Mouse (Mus musculus): ENCODE results near the gene Pid1. TPM values are rescaled to one million over a fixed set of nuclear protein-coding genes. Genes with fewer than 3 reads are reported as not detected.

The Pid1 gene
- polyA plus RNA-seq, 1 experiment from 2014 or later, result 62.4 TPM

DNA sequence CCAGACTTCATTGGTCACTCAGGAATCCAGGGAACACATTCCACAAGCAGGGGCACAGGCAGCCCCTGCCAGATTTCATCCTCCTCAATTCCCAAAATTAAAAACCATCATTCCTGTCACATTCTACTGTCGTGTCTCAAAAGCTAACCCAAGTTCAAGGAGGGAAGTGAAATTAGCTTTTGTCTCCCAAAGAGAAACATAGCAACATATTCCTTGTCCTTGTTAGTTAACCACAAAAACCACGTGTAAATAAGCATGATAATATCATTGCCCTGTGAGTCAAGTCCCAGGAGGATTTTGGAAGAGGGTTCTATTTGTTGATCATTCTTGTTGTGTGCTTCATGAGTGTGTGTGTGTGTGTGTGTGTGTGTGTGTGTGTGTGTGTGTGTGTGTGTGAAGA is 164.1 kb downstream of the Pid1 start:
- Histone ChIP-seq H3K9ac (replicated peaks) (no peak overlapping the region), H3K9me3 (no peaks in the 10 kb centered on the region), H3K27ac (replicated peaks) (no peak overlapping the region), H3K27me3 (no peaks in the 10 kb centered on the region), H3K4me1 (no peaks in the 10 kb centered on the region), H3K4me3 (no peak overlapping the region), H3K36me3 (no peaks in the 10 kb centered on the region), H3K4me2 (replicated peaks) (no peak overlapping the region)
- WGBS, result 52% methylated on average over 2 of the region's 2 CpGs
- no peak for ATAC-seq (ENCODE audit: low FRiP score, low read depth)

DNA sequence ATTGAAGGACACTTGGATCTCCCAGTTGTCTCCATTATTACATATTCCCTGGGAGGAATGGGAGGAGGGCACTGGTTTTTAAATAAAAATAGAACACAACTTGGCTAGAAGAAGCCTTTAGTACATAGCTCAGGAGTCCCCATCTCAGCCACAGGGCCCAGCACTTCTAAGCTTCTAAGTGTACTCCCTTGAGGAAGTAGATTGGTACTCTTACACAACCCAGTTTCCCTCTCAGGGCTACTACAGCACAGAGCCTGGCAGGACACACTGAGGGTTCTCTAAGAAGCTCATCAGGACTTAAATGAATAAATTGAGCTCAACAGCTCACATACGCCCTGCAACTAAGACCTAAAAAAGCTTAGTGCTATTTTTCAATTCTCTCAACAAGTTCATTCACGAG is 165.1 kb downstream of the Pid1 start:
- WGBS, result 71% methylated on average over 2 of the region's 2 CpGs
- Histone ChIP-seq H3K4me3 (no peak overlapping the region), H3K4me1 (no peaks in the 10 kb centered on the region), H3K4me2 (replicated peaks) (no peak overlapping the region), H3K9ac (replicated peaks) (no peak overlapping the region), H3K9me3 (no peaks in the 10 kb centered on the region), H3K27me3 (no peaks in the 10 kb centered on the region), H3K36me3 (no peaks in the 10 kb centered on the region), H3K27ac (replicated peaks) (no peak overlapping the region)
- no peak for ATAC-seq (ENCODE audit: low FRiP score, low read depth)

DNA sequence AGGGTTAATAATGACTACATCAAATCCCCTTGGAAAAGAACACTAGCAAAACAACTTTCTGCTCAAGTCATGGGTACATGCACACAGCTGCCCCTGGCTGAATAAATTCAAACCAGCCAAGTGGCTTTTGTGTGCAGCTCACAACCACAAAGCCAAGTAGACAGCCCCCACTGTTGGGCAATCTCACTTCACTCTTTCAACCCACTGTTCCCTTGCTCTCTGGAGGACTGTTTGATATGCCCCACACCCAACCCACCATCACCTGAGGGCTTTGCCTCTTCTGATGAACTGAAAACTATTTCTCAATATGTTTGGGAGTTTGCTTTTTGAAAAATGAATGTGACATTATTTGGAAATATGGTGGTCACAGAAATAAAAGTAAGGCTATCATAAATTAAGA is 171.8 kb downstream of the Pid1 start:
- no peaks in the 10 kb centered on the region for H3K27me3 ChIP-seq
- no peaks in the 10 kb centered on the region for H3K4me1 ChIP-seq
- no peak overlapping the region for H3K9ac ChIP-seq (replicated peaks)
- H3K4me2 ChIP-seq (replicated peaks), result no peak overlapping the region
- no peaks in the 10 kb centered on the region for H3K9me3 ChIP-seq
- H3K36me3 ChIP-seq, result no peaks in the 10 kb centered on the region
- no peak overlapping the region for H3K27ac ChIP-seq (replicated peaks)
- ATAC-seq (ENCODE audit: low FRiP score, low read depth), result no peak
- H3K4me3 ChIP-seq, result no peak overlapping the region

DNA sequence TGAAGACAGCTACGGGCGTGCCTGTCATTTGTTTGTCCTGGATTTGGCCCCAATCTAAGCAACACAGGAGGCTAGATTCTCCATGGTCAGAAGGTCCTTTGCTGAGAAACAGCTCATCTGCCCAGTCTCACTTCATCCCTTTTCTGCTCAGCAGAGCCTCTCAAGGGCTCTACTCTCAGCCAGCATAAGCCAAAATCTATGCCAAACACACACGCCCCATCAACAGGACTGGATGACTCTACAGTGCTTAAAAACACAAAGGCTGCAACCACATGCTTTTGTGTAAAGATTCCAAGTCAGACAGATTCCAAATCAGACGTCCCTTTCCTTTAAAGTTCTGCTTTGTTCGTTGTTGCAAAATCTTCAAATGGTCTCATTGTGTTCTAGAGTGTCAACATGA is 174.5 kb downstream of the Pid1 start:
- H3K4me1 ChIP-seq, result no peaks in the 10 kb centered on the region
- no peaks in the 10 kb centered on the region for H3K36me3 ChIP-seq
- no peaks in the 10 kb centered on the region for H3K27me3 ChIP-seq
- H3K4me3 ChIP-seq, result no peak overlapping the region
- no peak overlapping the region for H3K27ac ChIP-seq (replicated peaks)
- H3K9ac ChIP-seq (replicated peaks), result no peak overlapping the region
- no peak for ATAC-seq (ENCODE audit: low FRiP score, low read depth)
- 88% methylated on average over 5 of the region's 5 CpGs for WGBS
- no peaks in the 10 kb centered on the region for H3K9me3 ChIP-seq
- no peak overlapping the region for H3K4me2 ChIP-seq (replicated peaks)

DNA sequence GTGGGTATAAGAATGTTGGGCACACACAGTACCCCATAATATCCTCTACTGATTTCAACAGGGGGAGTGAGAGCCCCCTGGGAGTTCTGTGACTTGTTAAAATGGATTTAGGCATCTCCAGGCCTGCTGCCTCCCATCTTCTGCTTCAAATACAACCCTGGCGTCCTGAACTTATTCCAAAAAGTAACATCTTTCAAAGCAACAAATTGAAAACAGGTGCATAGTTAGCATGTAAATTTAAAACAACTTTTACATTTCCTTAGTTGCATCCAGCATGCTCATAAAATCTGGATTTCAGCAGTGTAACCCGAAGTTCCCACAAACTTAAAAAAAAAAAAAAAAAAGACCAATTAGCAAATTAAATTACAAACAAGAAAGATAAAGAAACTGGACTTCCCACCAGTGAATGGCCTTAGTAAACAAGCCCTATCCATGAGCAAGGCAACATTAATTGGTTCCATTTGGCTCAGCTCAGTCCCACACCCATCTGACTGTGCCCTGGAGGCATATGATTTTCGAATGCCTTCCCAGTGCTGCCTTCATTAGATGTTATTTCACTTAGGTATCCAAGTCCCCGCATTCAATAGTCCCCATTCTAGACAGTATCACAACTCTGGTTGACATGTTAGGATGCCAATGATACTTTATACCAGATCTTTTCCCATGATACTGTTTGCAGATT is 177.1 kb downstream of the Pid1 start:
- no peak overlapping the region for H3K4me3 ChIP-seq
- no peak overlapping the region for H3K9ac ChIP-seq (replicated peaks)
- 75% methylated on average over 4 of the region's 4 CpGs for WGBS
- H3K36me3 ChIP-seq, result no peaks in the 10 kb centered on the region
- H3K27ac ChIP-seq (replicated peaks), result no peak overlapping the region
- no peak for ATAC-seq (ENCODE audit: low FRiP score, low read depth)
- no peaks in the 10 kb centered on the region for H3K27me3 ChIP-seq
- H3K9me3 ChIP-seq, result no peaks in the 10 kb centered on the region
- no peaks in the 10 kb centered on the region for H3K4me1 ChIP-seq
- no peak overlapping the region for H3K4me2 ChIP-seq (replicated peaks)

DNA sequence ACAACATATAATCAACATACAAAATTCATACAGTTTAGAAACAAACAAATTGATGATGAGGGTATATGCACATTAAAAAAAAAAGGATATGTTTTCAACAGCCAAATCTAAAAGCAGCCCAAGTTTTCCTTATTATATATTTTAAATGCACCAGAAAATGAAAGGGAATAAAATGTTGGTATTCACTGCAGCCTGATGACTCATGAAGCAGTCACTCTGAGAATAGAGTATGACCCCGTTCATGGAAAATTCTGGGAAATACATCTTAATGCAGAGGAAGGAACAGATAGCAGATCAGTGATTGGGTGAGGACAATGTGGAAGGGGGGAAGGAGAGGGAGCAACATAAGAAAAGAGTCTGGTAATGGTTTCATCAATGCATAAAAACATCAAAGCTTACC is 186.3 kb downstream of the Pid1 start:
- Histone ChIP-seq H3K4me1 (peaks cover 11% of the 10 kb centered on the region), H3K27me3 (no peaks in the 10 kb centered on the region), H3K27ac (replicated peaks) (peak overlapping the region; percentile 42; the same call in 1 of the 2 replicates), H3K4me3 (no peak overlapping the region), H3K36me3 (no peaks in the 10 kb centered on the region), H3K4me2 (replicated peaks) (no peak overlapping the region), H3K9ac (replicated peaks) (no peak overlapping the region), H3K9me3 (no peaks in the 10 kb centered on the region)
- no peak for ATAC-seq (ENCODE audit: low FRiP score, low read depth)
- WGBS, result 79% methylated on average over 1 of the region's 1 CpGs

DNA sequence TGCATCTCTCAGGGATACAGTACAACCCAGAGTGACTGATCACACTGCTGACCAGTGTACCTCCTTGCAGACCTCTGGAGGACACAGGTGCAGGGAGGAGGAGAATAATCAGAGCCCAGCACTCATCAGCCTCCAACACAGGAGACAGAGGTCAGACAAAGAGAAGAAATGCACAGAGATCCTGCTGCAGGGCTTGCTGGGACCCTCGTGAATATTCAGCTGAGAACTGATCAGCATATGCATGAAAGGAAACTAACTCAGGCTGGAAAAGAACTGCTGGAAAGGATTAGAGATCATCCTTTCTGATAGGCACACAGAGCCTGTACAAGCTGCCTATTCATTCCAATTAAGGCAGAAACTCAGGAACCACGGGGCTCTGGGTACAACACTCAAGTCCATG is 186.9 kb downstream of the Pid1 start:
- Histone ChIP-seq H3K4me1 (peaks cover 13% of the 10 kb centered on the region), H3K27me3 (no peaks in the 10 kb centered on the region), H3K36me3 (no peaks in the 10 kb centered on the region), H3K4me2 (replicated peaks) (no peak overlapping the region), H3K4me3 (no peak overlapping the region), H3K9ac (replicated peaks) (no peak overlapping the region), H3K9me3 (no peaks in the 10 kb centered on the region), H3K27ac (replicated peaks) (peak overlapping the region; percentile 86)
- peak; percentile 92 for ATAC-seq (ENCODE audit: low FRiP score, low read depth)
- WGBS, result 3% methylated on average over 2 of the region's 2 CpGs

DNA sequence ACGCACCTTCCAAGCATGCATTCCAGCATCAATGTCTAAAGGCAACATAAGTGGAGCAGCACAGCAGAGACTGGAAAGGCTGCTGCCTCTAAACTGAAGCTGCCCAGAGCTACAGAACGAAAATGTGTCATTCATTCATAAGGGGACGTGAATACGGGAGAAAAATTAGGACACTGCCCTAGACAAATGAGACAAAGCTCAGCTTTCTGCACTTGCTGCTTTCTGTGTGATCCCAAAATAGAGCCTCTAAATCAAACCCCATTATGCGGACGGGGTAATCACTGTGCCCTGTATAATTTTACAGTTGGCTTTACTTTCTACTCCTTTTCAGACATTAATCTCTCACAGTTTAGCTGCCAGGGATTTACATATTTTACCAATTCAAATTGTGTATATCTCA is 191.0 kb downstream of the Pid1 start:
- Histone ChIP-seq H3K27ac (replicated peaks) (peak overlapping the region; percentile 42; the same call in 1 of the 2 replicates), H3K27me3 (no peaks in the 10 kb centered on the region), H3K4me2 (replicated peaks) (no peak overlapping the region), H3K9me3 (no peaks in the 10 kb centered on the region), H3K4me1 (peaks cover 13% of the 10 kb centered on the region), H3K36me3 (no peaks in the 10 kb centered on the region), H3K4me3 (no peak overlapping the region), H3K9ac (replicated peaks) (no peak overlapping the region)
- WGBS, result 51% methylated on average over 6 of the region's 6 CpGs
- no peak for ATAC-seq (ENCODE audit: low FRiP score, low read depth)

DNA sequence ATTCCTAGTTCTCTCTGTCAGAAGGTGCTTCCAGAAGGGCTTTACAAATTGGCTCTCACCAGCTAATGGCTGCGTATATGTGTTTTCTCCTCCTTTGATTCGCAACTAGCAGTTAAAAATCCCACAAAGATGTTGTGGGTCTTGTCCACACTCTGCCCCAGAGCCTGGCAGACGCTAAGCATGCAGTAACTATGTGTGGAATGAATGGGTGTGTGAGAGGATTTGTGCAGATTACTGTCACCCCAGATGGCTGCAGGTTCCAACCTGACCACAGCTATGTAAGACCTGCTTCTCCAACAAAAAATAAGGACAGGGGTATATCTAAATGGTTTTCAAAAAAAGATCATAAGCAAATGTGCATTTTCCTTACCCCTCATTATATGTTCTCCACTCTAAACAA is 206.2 kb downstream of the Pid1 start:
- WGBS, result 90% methylated on average over 3 of the region's 3 CpGs
- Histone ChIP-seq H3K4me2 (replicated peaks) (no peak overlapping the region), H3K27ac (replicated peaks) (no peak overlapping the region), H3K9me3 (no peaks in the 10 kb centered on the region), H3K36me3 (no peaks in the 10 kb centered on the region), H3K4me3 (no peak overlapping the region), H3K4me1 (peaks cover 15% of the 10 kb centered on the region), H3K9ac (replicated peaks) (no peak overlapping the region), H3K27me3 (no peaks in the 10 kb centered on the region)
- ATAC-seq (ENCODE audit: low FRiP score, low read depth), result no peak

DNA sequence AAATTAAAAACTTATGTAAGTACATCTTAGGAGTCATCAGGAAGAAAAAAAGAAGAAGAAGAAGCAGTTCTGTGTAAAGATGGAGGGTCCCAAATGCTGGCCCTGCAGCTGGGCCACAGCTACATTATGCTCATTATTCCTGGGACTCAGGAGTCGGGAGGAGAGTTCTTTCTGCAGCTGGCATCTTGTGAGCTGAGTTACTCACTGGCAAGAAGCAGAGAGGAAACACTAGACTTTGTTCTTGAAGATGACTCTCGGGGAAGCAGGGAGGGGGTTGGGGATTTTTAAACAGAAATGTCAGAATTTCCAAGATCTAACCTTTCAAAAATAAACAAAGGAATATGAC is 208.4 kb downstream of the Pid1 start:
- H3K4me3 ChIP-seq, result no peak overlapping the region
- H3K27me3 ChIP-seq, result no peaks in the 10 kb centered on the region
- peak; percentile 61 for ATAC-seq (ENCODE audit: low FRiP score, low read depth)
- H3K4me2 ChIP-seq (replicated peaks), result peak overlapping the region; percentile 24; the same call in 1 of the 2 replicates
- no peaks in the 10 kb centered on the region for H3K36me3 ChIP-seq
- no peaks in the 10 kb centered on the region for H3K9me3 ChIP-seq
- peaks cover 15% of the 10 kb centered on the region for H3K4me1 ChIP-seq
- no peak overlapping the region for H3K9ac ChIP-seq (replicated peaks)
- WGBS, result 18% methylated on average over 2 of the region's 2 CpGs
- peak overlapping the region; percentile 71 for H3K27ac ChIP-seq (replicated peaks)

DNA sequence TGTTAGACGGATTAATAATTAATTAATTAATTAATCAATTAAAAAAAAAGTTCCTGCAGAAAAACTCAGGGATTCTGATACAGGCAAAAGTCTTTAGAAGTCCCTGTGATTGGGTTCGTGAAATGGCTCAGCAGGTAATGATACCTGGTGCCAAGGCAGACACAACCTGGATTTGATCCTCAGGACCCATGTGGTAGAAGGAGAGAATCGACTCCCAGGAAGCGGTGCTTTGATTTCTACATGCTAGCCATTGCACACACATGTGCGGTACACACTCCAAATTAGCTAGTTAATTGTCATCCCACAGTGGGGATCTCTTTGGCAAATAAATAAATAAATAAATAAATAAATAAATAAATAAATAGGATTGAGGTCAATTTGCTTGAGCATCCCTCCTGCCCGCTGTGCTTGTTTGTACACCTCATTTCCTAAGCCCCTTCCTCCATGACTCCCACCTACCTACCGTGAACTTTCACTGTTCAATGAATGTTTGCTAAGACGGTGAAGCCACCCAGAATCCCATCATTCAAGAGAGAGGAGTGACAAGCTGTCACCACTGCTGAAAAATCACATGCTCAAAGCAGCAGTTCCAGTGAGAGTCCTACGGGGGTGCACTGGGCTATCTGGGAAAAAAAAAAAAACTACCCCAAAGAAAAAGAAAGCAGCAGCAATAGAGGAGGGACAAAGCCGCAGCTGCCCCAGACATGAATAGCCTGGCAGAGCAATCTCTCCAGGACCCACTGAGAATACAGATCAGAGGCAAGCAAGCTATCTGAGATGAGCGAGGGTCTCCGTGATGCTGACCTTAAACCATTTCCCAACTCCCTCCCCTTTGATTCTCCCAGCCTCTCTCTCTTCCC is 209.0 kb downstream of the Pid1 start:
- H3K27ac ChIP-seq (replicated peaks), result peak overlapping the region; percentile 71
- no peaks in the 10 kb centered on the region for H3K27me3 ChIP-seq
- 55% methylated on average over 12 of the region's 12 CpGs for WGBS
- peaks cover 15% of the 10 kb centered on the region for H3K4me1 ChIP-seq
- peak; percentile 87 for ATAC-seq (ENCODE audit: low FRiP score, low read depth)
- no peak overlapping the region for H3K4me3 ChIP-seq
- H3K9me3 ChIP-seq, result no peaks in the 10 kb centered on the region
- H3K4me2 ChIP-seq (replicated peaks), result peak overlapping the region; percentile 24; the same call in 1 of the 2 replicates
- H3K36me3 ChIP-seq, result no peaks in the 10 kb centered on the region
- no peak overlapping the region for H3K9ac ChIP-seq (replicated peaks)

DNA sequence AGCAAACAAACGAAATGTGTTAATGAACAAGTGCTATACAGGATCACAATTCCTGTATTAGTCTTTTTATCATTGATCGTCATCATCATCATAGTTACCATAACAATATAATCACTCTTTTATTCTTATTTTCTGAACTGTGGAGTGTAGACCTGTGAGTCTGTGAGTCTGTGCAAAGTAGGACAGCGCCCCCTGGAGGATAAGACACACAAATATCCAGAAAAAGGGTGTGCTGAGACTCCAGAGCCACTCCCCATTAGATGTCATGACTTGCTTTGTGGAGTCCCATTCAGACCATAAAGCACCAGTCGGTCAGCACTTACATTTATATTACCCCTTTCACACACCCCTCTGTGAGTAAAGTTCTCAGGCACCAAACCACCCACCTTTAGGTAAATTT is 210.0 kb downstream of the Pid1 start:
- H3K9me3 ChIP-seq, result no peaks in the 10 kb centered on the region
- no peaks in the 10 kb centered on the region for H3K36me3 ChIP-seq
- H3K4me2 ChIP-seq (replicated peaks), result no peak overlapping the region
- H3K4me1 ChIP-seq, result peaks cover 15% of the 10 kb centered on the region
- H3K27ac ChIP-seq (replicated peaks), result no peak overlapping the region
- peak; percentile 16; the same call in 1 of the 2 replicates for ATAC-seq (ENCODE audit: low FRiP score, low read depth)
- 65% methylated on average over 4 of the region's 4 CpGs for WGBS
- no peaks in the 10 kb centered on the region for H3K27me3 ChIP-seq
- H3K9ac ChIP-seq (replicated peaks), result no peak overlapping the region
- H3K4me3 ChIP-seq, result no peak overlapping the region

All from midbrain, embryonic 12.5 days (tissue).